Mouse (Mus musculus) hindbrain, embryonic 14.5 days (tissue): ENCODE measurements around the gene Gnl2. TPM values are rescaled to one million over a fixed set of nuclear protein-coding genes. Genes with fewer than 3 reads are reported as not detected.
A peak's percentile ranks its signal among the peaks of the same experiment; 100 is the strongest.

ENCODE experiments used
- ATAC-seq: fragments of 200-750 bp; cut with Nextera tagmentation; 2 replicates; pipeline ENCODE4 v1.8.0; 2017; ENCODE audit warnings: moderate number of reproducible peaks, mild to moderate bottlenecking, moderate TSS enrichment, moderate library complexity; ENCODE audit not compliant: low FRiP score
- DNase-seq: peaks from one replicate; pipeline ENCODE4 v3.0.0-alpha.2; 2015; ENCODE audit warnings: low spot score
- H3K27ac ChIP-seq: fragments of 300-500 bp; sonication (generic); 2 replicates; pipeline ENCODE4 v1.5.1; 2014; ENCODE audit warnings: mild to moderate bottlenecking, moderate library complexity
- H3K27me3 ChIP-seq: fragments of 300-500 bp; sonication (generic); 2 replicates; pipeline ENCODE4 v1.6.1; 2014; ENCODE audit warnings: mild to moderate bottlenecking, low read length, mixed read lengths; ENCODE audit not compliant: control insufficient read depth, insufficient read depth
- H3K36me3 ChIP-seq: fragments of 300-500 bp; sonication (generic); replicated peaks from 2 replicates; pipeline ENCODE4 v1.6.1; 2014; ENCODE audit not compliant: control insufficient read depth, insufficient read depth
- H3K4me1 ChIP-seq: fragments of 300-500 bp; sonication (generic); replicated peaks from 2 replicates; pipeline ENCODE4 v1.6.1; 2014; ENCODE audit warnings: antibody characterized with exemption, low read length, mixed read lengths; ENCODE audit not compliant: control insufficient read depth, insufficient read depth
- H3K4me2 ChIP-seq: fragments of 300-500 bp; sonication (generic); replicated peaks from 2 replicates; pipeline ENCODE4 v1.6.1; 2014; ENCODE audit warnings: mild to moderate bottlenecking, moderate library complexity
- H3K4me3 ChIP-seq: fragments of 300-500 bp; sonication (generic); replicated peaks from 2 replicates; pipeline ENCODE4 v1.5.1; 2014; ENCODE audit warnings: mild to moderate bottlenecking, low read length
- H3K9ac ChIP-seq: fragments of 300-500 bp; sonication (generic); 2 replicates; pipeline ENCODE4 v1.6.1; 2014
- H3K9me3 ChIP-seq: fragments of 300-500 bp; sonication (generic); 2 replicates; pipeline ENCODE4 v1.6.1; 2016; ENCODE audit warnings: low read length; ENCODE audit not compliant: control insufficient read depth
- WGBS: fragments of 180-500 bp; shearing (Covaris S2); extraction: QIAGEN DNeasy Blood & Tissue Kit; methylation state at CpG from one replicate; pipeline ENCODE4 v1.1.7; 2014; 5-methylcytosine and 5-hydroxymethylcytosine counted together
- polyA plus RNA-seq: library from polyadenylated mRNA; unstranded; fragments of >200 nt; fragmentation: Nextera tagmentation; extraction: Ambion mirVana; gene quantifications from 2 replicates; pipeline ENCODE4 v1.2.1, GENCODE M21; 2014

Gene Gnl2
- polyA plus RNA-seq, 1 experiment from 2014 or later, result 81.6 TPM

DNA sequence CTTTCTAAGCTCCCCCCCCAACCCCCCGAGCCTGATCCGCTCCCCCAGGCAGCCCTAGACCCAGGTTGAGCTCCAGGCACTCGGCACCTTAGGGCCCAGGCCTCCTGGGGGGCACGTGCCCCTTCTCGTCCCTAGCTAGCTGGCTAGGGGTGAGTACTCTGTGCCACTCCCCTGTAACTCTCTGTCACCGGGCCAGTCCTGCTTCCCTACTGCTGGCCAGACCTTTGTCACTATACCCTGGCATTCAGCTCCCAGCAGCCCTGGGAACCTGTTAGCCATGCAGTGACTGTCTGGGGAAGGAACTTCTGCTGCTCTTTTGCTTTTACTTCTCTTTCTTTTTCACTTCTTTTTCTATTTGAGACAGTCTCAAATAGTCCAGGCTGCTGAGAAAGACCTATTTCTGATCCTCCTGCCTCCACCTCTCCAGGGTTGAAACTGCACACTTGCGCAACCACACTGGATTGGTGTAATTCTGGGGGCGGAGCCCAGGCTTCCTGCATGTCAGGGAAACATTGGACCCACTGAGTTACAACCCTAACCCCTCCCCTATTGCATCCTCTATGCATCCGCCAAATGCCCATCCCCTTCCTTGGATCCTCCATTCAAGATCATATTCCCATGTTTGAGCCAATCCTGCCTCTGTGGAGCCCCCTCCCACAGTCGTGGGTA lies 18.8 kb upstream of the Gnl2 start:
- Histone ChIP-seq H3K9me3 (no peaks in the 10 kb centered on the region), H3K4me1 (no peaks in the 10 kb centered on the region), H3K4me3 (no peak overlapping the region), H3K27me3 (no peaks in the 10 kb centered on the region), H3K27ac (no peak overlapping the region), H3K9ac (no peak overlapping the region), H3K4me2 (no peak overlapping the region), H3K36me3 (no peaks in the 10 kb centered on the region)
- DNase-seq (no peak), ATAC-seq (no peak)
- WGBS, result 78% methylated on average over 10 of the region's 10 CpGs

DNA sequence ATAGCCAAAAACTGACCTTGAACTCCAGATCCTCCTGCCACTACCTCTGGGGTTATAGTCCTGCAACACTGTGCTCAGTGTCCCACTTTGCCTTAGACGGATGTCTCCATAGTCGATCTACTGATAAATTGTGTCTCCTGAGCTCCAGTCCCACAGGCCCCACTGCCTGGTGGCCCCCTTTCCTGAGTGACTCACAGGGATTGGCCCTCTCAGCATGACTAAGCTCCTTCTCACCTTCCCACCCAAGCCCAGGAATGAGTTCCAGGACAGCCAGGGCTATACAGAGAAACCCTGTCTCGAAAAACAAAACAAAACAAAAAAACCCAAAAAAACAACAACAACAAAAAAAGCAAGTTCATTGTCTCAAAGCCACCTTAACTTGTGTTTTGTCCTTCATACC lies 16.8 kb upstream of the Gnl2 start:
- no peak overlapping the region for H3K4me3 ChIP-seq
- WGBS, result 89% methylated on average over 3 of the region's 3 CpGs

DNA sequence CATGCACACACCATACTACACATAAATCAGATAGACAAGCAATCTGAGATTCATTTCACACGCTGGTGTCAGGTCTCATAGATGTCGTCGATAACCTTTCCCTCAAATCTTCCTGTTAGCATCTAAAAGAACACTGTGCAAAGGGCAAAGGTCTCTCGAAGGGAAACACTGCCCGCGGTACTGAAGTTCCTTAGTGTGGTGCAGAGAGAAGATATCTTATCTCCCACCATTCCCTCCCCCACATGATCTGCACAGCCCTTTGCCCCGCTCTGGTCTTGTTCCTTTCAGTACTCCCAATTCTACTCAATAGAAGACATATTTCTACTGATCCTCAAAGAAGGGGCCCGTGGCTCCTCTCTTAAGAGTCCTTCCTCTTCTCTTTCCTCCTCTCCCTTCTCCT lies 13.4 kb upstream of the Gnl2 start:
- no peak for ATAC-seq
- 86% methylated on average over 8 of the region's 8 CpGs for WGBS

More for the DNA sequence above, 16.8 kb upstream of the Gnl2 start:
- H3K36me3 ChIP-seq, result no peaks in the 10 kb centered on the region
- H3K9me3 ChIP-seq, result no peaks in the 10 kb centered on the region
- H3K9ac ChIP-seq, result no peak overlapping the region
- no peak for ATAC-seq
- H3K4me1 ChIP-seq, result no peaks in the 10 kb centered on the region
- DNase-seq, result no peak
- no peaks in the 10 kb centered on the region for H3K27me3 ChIP-seq
- no peak overlapping the region for H3K4me2 ChIP-seq
- no peak overlapping the region for H3K27ac ChIP-seq

DNA sequence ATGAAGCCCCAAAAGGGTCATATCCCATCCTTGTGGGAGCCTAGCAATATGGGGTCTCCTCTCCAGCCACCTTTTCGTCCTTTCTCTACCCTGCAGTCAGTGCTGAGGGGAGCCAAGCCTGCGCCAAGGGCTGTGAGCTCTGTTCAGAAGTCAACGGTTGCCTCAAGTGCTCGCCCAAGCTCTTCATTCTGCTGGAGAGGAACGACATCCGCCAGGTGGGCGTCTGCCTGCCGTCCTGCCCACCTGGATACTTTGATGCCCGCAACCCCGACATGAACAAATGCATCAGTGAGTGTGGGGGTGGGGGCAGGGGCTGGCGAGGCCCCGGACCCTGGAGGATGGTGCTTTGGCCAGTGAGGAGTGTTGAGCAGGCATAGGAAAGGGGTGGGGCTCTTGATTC lies 11.5 kb upstream of the Gnl2 start:
- no peak overlapping the region for H3K9ac ChIP-seq
- no peak for DNase-seq
- 57% methylated on average over 12 of the region's 12 CpGs for WGBS
- no peaks in the 10 kb centered on the region for H3K36me3 ChIP-seq
- H3K27me3 ChIP-seq, result no peaks in the 10 kb centered on the region
- H3K4me3 ChIP-seq, result no peak overlapping the region
- no peak overlapping the region for H3K4me2 ChIP-seq
- no peaks in the 10 kb centered on the region for H3K9me3 ChIP-seq
- H3K27ac ChIP-seq, result no peak overlapping the region
- H3K4me1 ChIP-seq, result no peaks in the 10 kb centered on the region
- no peak for ATAC-seq

More for the DNA sequence above, 13.4 kb upstream of the Gnl2 start:
- Histone ChIP-seq H3K27me3 (no peaks in the 10 kb centered on the region), H3K9me3 (no peaks in the 10 kb centered on the region), H3K4me1 (no peaks in the 10 kb centered on the region), H3K27ac (no peak overlapping the region), H3K4me2 (no peak overlapping the region), H3K4me3 (no peak overlapping the region), H3K9ac (no peak overlapping the region), H3K36me3 (no peaks in the 10 kb centered on the region)
- DNase-seq, result no peak

DNA sequence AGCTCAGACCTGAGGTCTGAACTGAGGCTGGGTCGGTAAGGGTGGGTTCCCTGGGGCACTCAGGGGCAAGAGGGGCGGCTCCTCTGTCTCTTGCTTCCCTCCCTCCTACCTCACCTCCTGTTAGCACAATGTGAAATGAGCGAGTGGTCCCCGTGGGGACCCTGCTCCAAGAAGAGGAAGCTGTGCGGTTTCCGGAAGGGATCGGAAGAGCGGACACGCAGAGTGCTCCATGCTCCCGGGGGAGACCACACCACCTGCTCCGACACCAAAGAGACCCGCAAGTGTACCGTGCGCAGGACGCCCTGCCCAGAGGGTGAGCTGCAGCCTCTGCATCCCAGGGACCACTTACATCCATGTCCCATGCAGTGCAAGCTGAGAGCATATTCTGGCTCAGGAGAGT lies 8.9 kb upstream of the Gnl2 start:
- Histone ChIP-seq H3K27me3 (no peaks in the 10 kb centered on the region), H3K9me3 (no peaks in the 10 kb centered on the region), H3K4me2 (0 out of 2 replicates have a peak overlapping the region, but pooled peaks have one; percentile 3), H3K27ac (no peak overlapping the region), H3K4me1 (no peaks in the 10 kb centered on the region), H3K36me3 (no peaks in the 10 kb centered on the region), H3K4me3 (no peak overlapping the region), H3K9ac (no peak overlapping the region)
- 43% methylated on average over 15 of the region's 15 CpGs for WGBS
- ATAC-seq (no peak), DNase-seq (no peak)

DNA sequence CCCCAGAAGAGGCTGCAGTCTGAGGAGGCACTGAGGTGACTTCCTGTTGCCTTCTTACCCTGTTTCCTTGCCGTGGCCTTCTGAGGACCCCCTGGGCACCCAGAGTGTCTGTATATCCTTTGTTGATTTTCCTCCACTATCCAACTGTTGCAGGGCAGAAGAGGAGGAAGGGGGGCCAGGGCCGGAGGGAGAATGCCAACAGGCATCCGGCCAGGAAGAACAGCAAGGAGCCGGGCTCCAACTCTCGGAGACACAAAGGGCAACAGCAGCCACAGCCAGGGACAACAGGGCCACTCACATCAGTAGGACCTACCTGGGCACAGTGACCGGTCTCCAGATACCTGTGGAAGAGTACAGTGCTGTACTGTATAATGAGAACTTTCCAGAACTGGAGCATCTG lies 8.2 kb upstream of the Gnl2 start:
- Histone ChIP-seq H3K9ac (no peak overlapping the region), H3K9me3 (no peaks in the 10 kb centered on the region), H3K4me3 (no peak overlapping the region), H3K27me3 (no peaks in the 10 kb centered on the region), H3K36me3 (no peaks in the 10 kb centered on the region), H3K4me1 (no peaks in the 10 kb centered on the region), H3K27ac (no peak overlapping the region), H3K4me2 (no peak overlapping the region)
- DNase-seq (no peak), ATAC-seq (no peak)
- WGBS, result 57% methylated on average over 6 of the region's 6 CpGs

DNA sequence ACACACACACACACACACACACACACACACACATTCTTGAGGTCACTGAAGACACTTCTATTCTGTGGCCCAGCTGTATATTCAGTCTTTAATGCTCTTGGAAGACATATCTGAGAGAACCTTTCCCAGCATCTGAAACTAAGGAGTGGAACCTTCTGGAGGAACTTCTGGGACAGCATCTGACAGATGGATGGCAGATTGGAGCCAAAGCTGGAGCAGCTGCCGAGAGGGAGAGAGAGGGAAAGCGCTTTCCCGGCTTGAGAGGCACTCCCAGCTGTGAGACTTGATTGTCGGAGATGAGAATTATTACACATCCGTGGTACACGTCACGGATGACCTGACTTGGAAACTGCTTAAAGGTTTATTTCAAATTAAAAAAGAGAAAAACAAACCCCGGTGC lies 7.7 kb upstream of the Gnl2 start:
- DNase-seq (no peak), ATAC-seq (no peak)
- H3K27ac ChIP-seq, result no peak overlapping the region
- no peaks in the 10 kb centered on the region for H3K4me1 ChIP-seq
- H3K27me3 ChIP-seq, result no peaks in the 10 kb centered on the region
- WGBS, result 64% methylated on average over 8 of the region's 8 CpGs
- H3K9me3 ChIP-seq, result no peaks in the 10 kb centered on the region
- no peaks in the 10 kb centered on the region for H3K36me3 ChIP-seq
- no peak overlapping the region for H3K4me2 ChIP-seq
- H3K4me3 ChIP-seq, result no peak overlapping the region
- no peak overlapping the region for H3K9ac ChIP-seq

DNA sequence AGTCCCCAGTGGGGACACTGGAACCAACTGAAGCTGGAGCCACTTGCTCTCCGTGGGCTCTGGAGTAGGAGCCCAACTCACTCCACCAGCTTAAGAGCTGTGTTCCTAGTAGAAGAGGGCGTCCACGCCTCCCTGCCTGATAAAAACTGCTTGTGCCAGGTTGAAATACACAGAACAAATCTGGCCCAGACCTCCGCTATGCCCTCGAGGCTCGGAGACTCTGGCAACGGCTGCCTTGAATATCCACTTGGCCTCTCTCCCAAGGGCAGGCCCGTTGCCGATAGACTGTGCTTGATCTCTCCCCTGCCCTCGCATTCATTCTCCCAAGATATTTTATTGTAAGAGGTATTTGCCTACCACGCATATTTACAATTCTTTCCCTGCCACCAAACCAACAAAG lies 1.0 kb downstream of the Gnl2 start:
- Histone ChIP-seq H3K9me3 (no peaks in the 10 kb centered on the region), H3K27me3 (no peaks in the 10 kb centered on the region), H3K36me3 (no peaks in the 10 kb centered on the region), H3K4me3 (no peak overlapping the region), H3K4me1 (no peaks in the 10 kb centered on the region), H3K9ac (no peak overlapping the region), H3K4me2 (no peak overlapping the region), H3K27ac (no peak overlapping the region)
- DNase-seq, result no peak
- ATAC-seq, result no peak
- 77% methylated on average over 11 of the region's 11 CpGs for WGBS

DNA sequence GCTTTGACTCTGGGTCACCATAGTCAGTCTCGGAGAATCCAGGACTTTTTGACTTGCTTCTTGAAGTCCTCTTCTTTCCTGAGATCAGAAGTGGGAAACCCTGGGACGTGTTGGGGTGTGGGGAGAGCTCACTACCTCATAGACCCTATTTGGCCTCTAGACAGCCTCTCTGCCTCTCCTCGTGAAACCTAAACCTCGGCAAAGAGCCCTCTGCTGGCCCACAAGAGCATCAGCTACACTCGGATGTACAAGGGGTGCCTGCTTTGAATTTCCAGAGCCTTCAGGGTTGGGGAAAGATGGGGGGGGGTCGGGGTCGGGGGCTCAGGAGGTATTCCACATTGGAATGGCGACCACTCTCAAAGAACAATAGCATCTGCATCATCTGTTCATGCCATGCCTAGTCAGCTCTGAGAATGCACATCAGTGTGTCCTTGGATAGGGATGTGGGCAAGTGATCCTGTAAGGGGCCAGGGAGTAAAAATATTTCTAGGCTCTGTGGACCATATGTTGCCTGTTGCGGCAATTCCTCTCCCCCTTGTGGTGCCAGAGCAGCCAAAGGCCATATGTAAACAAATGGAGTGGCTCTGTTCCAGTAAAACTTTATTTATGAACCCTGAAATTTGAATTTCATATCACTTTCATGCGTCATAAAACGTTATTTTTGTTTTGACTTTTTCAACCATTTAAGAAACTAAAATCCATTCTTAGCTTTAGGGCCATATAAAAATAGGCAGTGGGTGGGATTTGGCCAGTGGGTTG lies 4.6 kb downstream of the Gnl2 start:
- ATAC-seq (no peak), DNase-seq (peak; percentile 48)
- Histone ChIP-seq H3K4me2 (no peak overlapping the region), H3K27ac (no peak overlapping the region), H3K4me1 (no peaks in the 10 kb centered on the region), H3K4me3 (no peak overlapping the region), H3K36me3 (no peaks in the 10 kb centered on the region), H3K27me3 (no peaks in the 10 kb centered on the region), H3K9me3 (no peaks in the 10 kb centered on the region), H3K9ac (no peak overlapping the region)
- 34% methylated on average over 11 of the region's 11 CpGs for WGBS
